Mouse (Mus musculus) embryonic stem cell, embryonic (primary cell): ENCODE measurements around the gene Ctdsp1.

Experiments
- CTCF ChIA-PET, 4 experiments: fragments of 300-600 bp in 2 of 4; fragments of 350-600 bp in 2 of 4; sonication (Branson Sonifier 250); formaldehyde crosslinking; loops; one replicate each; lab custom pipeline; 2022; ENCODE audit warnings: inconsistent platforms in 2 of 4; lab: Charles Lee
- POLR2A ChIA-PET, 4 experiments: fragments of 300-600 bp in 2 of 4; fragments of 350-600 bp in 2 of 4; sonication (Branson Sonifier 250); formaldehyde crosslinking; loops; one replicate each; lab custom pipeline; 2022; ENCODE audit warnings: antibody characterized with exemption in 4 of 4, inconsistent platforms in 1 of 4; lab: Charles Lee

Ctdsp1 gene

GRCm38 (mm10) chr1:74390924-74391748 is at the start of gene Ctdsp1:
Gene Ctdsp1, plus strand, starts transcription at chr1:74391509.
- CTCF ChIA-PET: interaction anchor here in 3 of 4 experiments (0.7 to 0.9 kb wide), 5 partner anchors 29 to 266 kb away, joined by 4 to 9 read pairs (median 8); partner anchors contain the start of gene Catip (in 1 of the 3)
- POLR2A ChIA-PET: interaction anchor here in 3 of 4 experiments (0.6 to 2.2 kb wide), 9 partner anchors 14 to 530 kb away, joined by 3 to 8 read pairs (median 3); partner anchors contain the start of genes Aamp (in 1 of the 3) and Pnkd (in 1 of the 3)

- CTCF ChIA-PET: interaction anchor here in 1 of 4 experiments (0.6 kb wide), 2 partner anchors 118 to 1110 kb away, joined by 3 read pairs; no protein-coding TSS in a partner anchor
- POLR2A ChIA-PET: interaction anchor here in 2 of 4 experiments (0.5 to 3.0 kb wide), 5 partner anchors 9 to 82 kb away, joined by 3 to 13 read pairs (median 3); partner anchors contain the start of gene Catip (in 1 of the 2)
Observed at GRCm38 (mm10) chr1:74341898-74342297, 49.4 kb upstream of the Ctdsp1 start.

GRCm38 (mm10) chr1:74342308-74342707 is 49.0 kb upstream of the Ctdsp1 start:
- POLR2A ChIA-PET: interaction anchor here in 2 of 4 experiments (1.4 to 3.0 kb wide), 2 partner anchors 10 to 20 kb away, joined by 4 to 13 read pairs; partner anchors contain the start of gene Catip (in 1 of the 2)

GRCm38 (mm10) chr1:74343161-74343560 is 48.1 kb upstream of the Ctdsp1 start:
- ChIA-PET POLR2A (interaction anchor here in 1 of 4 experiments (3.0 kb wide), 1 partner anchor 10 kb away, joined by 13 read pairs; no protein-coding TSS in a partner anchor), CTCF (no interaction called here)

More at GRCm38 (mm10) chr1:74342308-74342707, 49.0 kb upstream of the Ctdsp1 start:
- CTCF ChIA-PET: no interaction called here

GRCm38 (mm10) chr1:74344163-74344916 is 47.0 kb upstream of the Ctdsp1 start:
- ChIA-PET POLR2A (interaction anchor here in 2 of 4 experiments (0.9 to 1.8 kb wide), 6 partner anchors 9 to 138 kb away, joined by 3 to 8 read pairs (median 5); no protein-coding TSS in a partner anchor), CTCF (interaction anchor here in 1 of 4 experiments (1.1 kb wide), 1 partner anchor 1404 kb away, joined by 4 read pairs; no protein-coding TSS in a partner anchor)

- ChIA-PET CTCF (interaction anchor here in 2 of 4 experiments (0.5 to 1.3 kb wide), 3 partner anchors 11 to 168 kb away, joined by 3 to 11 read pairs (median 4); partner anchors contain the start of gene Catip (in 1 of the 2)), POLR2A (interaction anchor here in 3 of 4 experiments (0.7 to 1.5 kb wide), 5 partner anchors 12 to 490 kb away, joined by 3 to 7 read pairs (median 4); no protein-coding TSS in a partner anchor)
Observed at GRCm38 (mm10) chr1:74351185-74351769, 40.0 kb upstream of the Ctdsp1 start.

- CTCF ChIA-PET: interaction anchor here in 2 of 4 experiments (0.6 to 1.2 kb wide), 2 partner anchors 9 to 75 kb away, joined by 3 to 5 read pairs; partner anchors contain the start of gene Catip (in 1 of the 2)
Observed at GRCm38 (mm10) chr1:74352532-74353096, 38.7 kb upstream of the Ctdsp1 start.

GRCm38 (mm10) chr1:74353453-74354229 is 37.7 kb upstream of the Ctdsp1 start:
- CTCF ChIA-PET: interaction anchor here in 2 of 4 experiments (0.6 to 1.0 kb wide), 2 partner anchors 44 to 76 kb away, joined by 3 to 5 read pairs; no protein-coding TSS in a partner anchor
- POLR2A ChIA-PET: interaction anchor here in 3 of 4 experiments (0.7 to 2.6 kb wide), 11 partner anchors 8 to 242 kb away, joined by 3 to 7 read pairs (median 4); partner anchors contain the start of gene Catip (in 2 of the 3)

More at GRCm38 (mm10) chr1:74352532-74353096, 38.7 kb upstream of the Ctdsp1 start:
- POLR2A ChIA-PET: interaction anchor here in 2 of 4 experiments (1.2 to 1.4 kb wide), 2 partner anchors 9 to 146 kb away, joined by 3 to 4 read pairs; partner anchors contain the start of gene Catip (in 1 of the 2)

- ChIA-PET CTCF (interaction anchor here in 1 of 4 experiments (0.7 to 0.8 kb wide), 2 partner anchors 40 to 45 kb away, joined by 3 read pairs; no protein-coding TSS in a partner anchor), POLR2A (interaction anchor here (0.5 to 1.9 kb wide), 12 partner anchors 16 to 95 kb away, joined by 3 to 5 read pairs (median 3); no protein-coding TSS in a partner anchor)
Observed at GRCm38 (mm10) chr1:74357531-74357930, 33.8 kb upstream of the Ctdsp1 start.

GRCm38 (mm10) chr1:74359952-74360517 is 31.3 kb upstream of the Ctdsp1 start:
- ChIA-PET CTCF (interaction anchor here in 1 of 4 experiments (0.5 kb wide), 1 partner anchor 458 kb away, joined by 4 read pairs; no protein-coding TSS in a partner anchor), POLR2A (interaction anchor here in 2 of 4 experiments (0.6 to 1.4 kb wide), 5 partner anchors 13 to 75 kb away, joined by 3 to 6 read pairs (median 3); partner anchors contain the start of genes Aamp (in 1 of the 2) and Pnkd (in 1 of the 2))

- ChIA-PET POLR2A (interaction anchor here (0.6 to 3.5 kb wide), 27 partner anchors 8 to 155 kb away, joined by 3 to 15 read pairs (median 4); partner anchors contain the start of genes Aamp (in 2 of the 4), Pnkd (in 2 of the 4) and Slc11a1 (in 1 of the 4)), CTCF (interaction anchor here (0.5 to 2.4 kb wide), 64 partner anchors 8 to 460 kb away, joined by 3 to 19 read pairs (median 4); partner anchors contain the start of genes Aamp (in 3 of the 4), Pnkd (in 3 of the 4) and Ctdsp1 (in 1 of the 4))
Observed at GRCm38 (mm10) chr1:74361812-74362211, 29.5 kb upstream of the Ctdsp1 start, which contains the start of gene Catip. Gene Catip, plus strand, starts transcription at chr1:74362108.

GRCm38 (mm10) chr1:74362325-74363229 is 28.7 kb upstream of the Ctdsp1 start:
- CTCF ChIA-PET: interaction anchor here (0.5 to 2.4 kb wide), 65 partner anchors 7 to 955 kb away, joined by 3 to 19 read pairs (median 4); partner anchors contain the start of genes Aamp (in 3 of the 4), Pnkd (in 3 of the 4), Ctdsp1 (in 1 of the 4) and Dnpep (in 1 of the 4)
- POLR2A ChIA-PET: interaction anchor here (0.6 to 3.5 kb wide), 26 partner anchors 8 to 156 kb away, joined by 3 to 15 read pairs (median 4); partner anchors contain the start of genes Aamp (in 2 of the 4), Pnkd (in 2 of the 4) and Slc11a1 (in 1 of the 4)

GRCm38 (mm10) chr1:74363437-74363836 is 27.9 kb upstream of the Ctdsp1 start:
- POLR2A ChIA-PET: interaction anchor here in 2 of 4 experiments (1.3 to 3.5 kb wide), 5 partner anchors 10 to 64 kb away, joined by 3 to 15 read pairs (median 4); no protein-coding TSS in a partner anchor
- CTCF ChIA-PET: interaction anchor here in 1 of 4 experiments (2.2 kb wide), 1 partner anchor 37 kb away, joined by 9 read pairs; no protein-coding TSS in a partner anchor
